Mouse (Mus musculus): ENCODE results near the gene Htra2. TPM values are rescaled to one million over a fixed set of nuclear protein-coding genes. Genes with fewer than 3 reads are reported as not detected.

Htra2 gene
- polyA plus RNA-seq, 1 experiment, result 36.8 TPM

- H3K36me3 ChIP-seq (ENCODE audit: control insufficient read depth, insufficient read depth, low read length, poor library complexity, severe bottlenecking), result no peaks in the 10 kb centered on the region
- H3K27me3 ChIP-seq (ENCODE audit: control insufficient read depth, insufficient read depth, low read length, poor library complexity, severe bottlenecking), result no peaks in the 10 kb centered on the region
- no peak overlapping the region for H3K4me3 ChIP-seq (ENCODE audit: low read depth, low read length)
- no peak overlapping the region for H3K27ac ChIP-seq (ENCODE audit: insufficient read depth, low read length)
- H3K9me3 ChIP-seq (replicated peaks; ENCODE audit: control insufficient read depth, insufficient read depth, low read length, poor library complexity, severe bottlenecking), result no peaks in the 10 kb centered on the region
- no peak overlapping the region for H3K9ac ChIP-seq (ENCODE audit: low read depth, poor library complexity, severe bottlenecking)
- TF ChIP-seq POLR2A (IDR thresholded peaks at IDR 0.05; ENCODE audit: insufficient read depth, low read length) (no peak), EP300 (IDR thresholded peaks at IDR 0.05; ENCODE audit: insufficient read depth, low read depth, low read length) (no peak), CTCF (IDR thresholded peaks at IDR 0.05; ENCODE audit: low read depth, low read length) (no peak)
- H3K4me1 ChIP-seq (ENCODE audit: control insufficient read depth, insufficient read depth, low read length), result no peaks in the 10 kb centered on the region
Measured at GRCm38 (mm10) chr6:83010010-83010409, 45.1 kb downstream of the Htra2 start.

- Histone ChIP-seq H3K27me3 (ENCODE audit: control insufficient read depth, insufficient read depth, low read length, poor library complexity, severe bottlenecking) (no peaks in the 10 kb centered on the region), H3K36me3 (ENCODE audit: control insufficient read depth, insufficient read depth, low read length, poor library complexity, severe bottlenecking) (no peaks in the 10 kb centered on the region), H3K9ac (ENCODE audit: low read depth, poor library complexity, severe bottlenecking) (no peak overlapping the region), H3K4me1 (ENCODE audit: control insufficient read depth, insufficient read depth, low read length) (no peaks in the 10 kb centered on the region), H3K27ac (ENCODE audit: insufficient read depth, low read length) (no peak overlapping the region), H3K9me3 (replicated peaks; ENCODE audit: control insufficient read depth, insufficient read depth, low read length, poor library complexity, severe bottlenecking) (no peaks in the 10 kb centered on the region; the same call in 1 of the 2 replicates), H3K4me3 (ENCODE audit: low read depth, low read length) (no peak overlapping the region)
- TF ChIP-seq CTCF (IDR thresholded peaks at IDR 0.05; ENCODE audit: low read depth, low read length), result no peak
- no peak for TF ChIP-seq POLR2A (IDR thresholded peaks at IDR 0.05; ENCODE audit: insufficient read depth, low read length)
- TF ChIP-seq EP300 (IDR thresholded peaks at IDR 0.05; ENCODE audit: insufficient read depth, low read depth, low read length), result no peak
Measured at GRCm38 (mm10) chr6:83008659-83009058, 46.4 kb downstream of the Htra2 start.

GRCm38 (mm10) chr6:83006114-83006513 lies 49.0 kb downstream of the Htra2 start:
- Histone ChIP-seq H3K36me3 (ENCODE audit: control insufficient read depth, insufficient read depth, low read length, poor library complexity, severe bottlenecking) (no peaks in the 10 kb centered on the region), H3K27me3 (ENCODE audit: control insufficient read depth, insufficient read depth, low read length, poor library complexity, severe bottlenecking) (no peaks in the 10 kb centered on the region)
- TF ChIP-seq CTCF (IDR thresholded peaks at IDR 0.05; ENCODE audit: low read depth, low read length) (no peak), POLR2A (IDR thresholded peaks at IDR 0.05; ENCODE audit: insufficient read depth, low read length) (no peak), EP300 (IDR thresholded peaks at IDR 0.05; ENCODE audit: insufficient read depth, low read depth, low read length) (no peak)

GRCm38 (mm10) chr6:83005444-83006011 lies 49.5 kb downstream of the Htra2 start:
- H3K4me1 ChIP-seq (ENCODE audit: control insufficient read depth, insufficient read depth, low read length), result no peaks in the 10 kb centered on the region
- H3K27ac ChIP-seq (ENCODE audit: insufficient read depth, low read length), result no peak overlapping the region
- H3K36me3 ChIP-seq (ENCODE audit: control insufficient read depth, insufficient read depth, low read length, poor library complexity, severe bottlenecking), result no peaks in the 10 kb centered on the region
- no peak overlapping the region for H3K4me3 ChIP-seq (ENCODE audit: low read depth, low read length)
- no peaks in the 10 kb centered on the region for H3K27me3 ChIP-seq (ENCODE audit: control insufficient read depth, insufficient read depth, low read length, poor library complexity, severe bottlenecking)
- TF ChIP-seq POLR2A (IDR thresholded peaks at IDR 0.05; ENCODE audit: insufficient read depth, low read length) (no peak), EP300 (IDR thresholded peaks at IDR 0.05; ENCODE audit: insufficient read depth, low read depth, low read length) (no peak), CTCF (IDR thresholded peaks at IDR 0.05; ENCODE audit: low read depth, low read length) (no peak)
- no peaks in the 10 kb centered on the region; the same call in 1 of the 2 replicates for H3K9me3 ChIP-seq (replicated peaks; ENCODE audit: control insufficient read depth, insufficient read depth, low read length, poor library complexity, severe bottlenecking)
- H3K9ac ChIP-seq (ENCODE audit: low read depth, poor library complexity, severe bottlenecking), result no peak overlapping the region

More at GRCm38 (mm10) chr6:83006114-83006513, 49.0 kb downstream of the Htra2 start:
- Histone ChIP-seq H3K27ac (ENCODE audit: insufficient read depth, low read length) (no peak overlapping the region), H3K9ac (ENCODE audit: low read depth, poor library complexity, severe bottlenecking) (no peak overlapping the region), H3K9me3 (replicated peaks; ENCODE audit: control insufficient read depth, insufficient read depth, low read length, poor library complexity, severe bottlenecking) (no peaks in the 10 kb centered on the region; the same call in 1 of the 2 replicates), H3K4me3 (ENCODE audit: low read depth, low read length) (no peak overlapping the region), H3K4me1 (ENCODE audit: control insufficient read depth, insufficient read depth, low read length) (no peaks in the 10 kb centered on the region)

GRCm38 (mm10) chr6:83004872-83005271 lies 50.2 kb downstream of the Htra2 start:
- Histone ChIP-seq H3K4me3 (ENCODE audit: low read depth, low read length) (no peak overlapping the region), H3K4me1 (ENCODE audit: control insufficient read depth, insufficient read depth, low read length) (no peaks in the 10 kb centered on the region), H3K9me3 (replicated peaks; ENCODE audit: control insufficient read depth, insufficient read depth, low read length, poor library complexity, severe bottlenecking) (no peaks in the 10 kb centered on the region; the same call in 1 of the 2 replicates), H3K36me3 (ENCODE audit: control insufficient read depth, insufficient read depth, low read length, poor library complexity, severe bottlenecking) (no peaks in the 10 kb centered on the region), H3K27ac (ENCODE audit: insufficient read depth, low read length) (no peak overlapping the region), H3K27me3 (ENCODE audit: control insufficient read depth, insufficient read depth, low read length, poor library complexity, severe bottlenecking) (no peaks in the 10 kb centered on the region), H3K9ac (ENCODE audit: low read depth, poor library complexity, severe bottlenecking) (no peak overlapping the region)
- TF ChIP-seq CTCF (IDR thresholded peaks at IDR 0.05; ENCODE audit: low read depth, low read length) (no peak), POLR2A (IDR thresholded peaks at IDR 0.05; ENCODE audit: insufficient read depth, low read length) (no peak), EP300 (IDR thresholded peaks at IDR 0.05; ENCODE audit: insufficient read depth, low read depth, low read length) (no peak)

- H3K9ac ChIP-seq (ENCODE audit: low read depth, poor library complexity, severe bottlenecking), result no peak overlapping the region
- no peak overlapping the region for H3K27ac ChIP-seq (ENCODE audit: insufficient read depth, low read length)
- H3K36me3 ChIP-seq (ENCODE audit: control insufficient read depth, insufficient read depth, low read length, poor library complexity, severe bottlenecking), result no peaks in the 10 kb centered on the region
- H3K4me1 ChIP-seq (ENCODE audit: control insufficient read depth, insufficient read depth, low read length), result no peaks in the 10 kb centered on the region
- H3K4me3 ChIP-seq (ENCODE audit: low read depth, low read length), result no peak overlapping the region
- H3K9me3 ChIP-seq (replicated peaks; ENCODE audit: control insufficient read depth, insufficient read depth, low read length, poor library complexity, severe bottlenecking), result no peaks in the 10 kb centered on the region; the same call in 1 of the 2 replicates
- TF ChIP-seq POLR2A (IDR thresholded peaks at IDR 0.05; ENCODE audit: insufficient read depth, low read length) (no peak), CTCF (IDR thresholded peaks at IDR 0.05; ENCODE audit: low read depth, low read length) (no peak), EP300 (IDR thresholded peaks at IDR 0.05; ENCODE audit: insufficient read depth, low read depth, low read length) (no peak)
- H3K27me3 ChIP-seq (ENCODE audit: control insufficient read depth, insufficient read depth, low read length, poor library complexity, severe bottlenecking), result no peaks in the 10 kb centered on the region
Measured at GRCm38 (mm10) chr6:83004309-83004708, 50.8 kb downstream of the Htra2 start.
